Mouse (Mus musculus): Measurements from ENCODE around the gene Iqschfp. TPM values are rescaled to one million over a fixed set of nuclear protein-coding genes. Genes with fewer than 3 reads are reported as not detected.
A peak's percentile ranks its signal among the peaks of the same experiment; 100 is the strongest.

Iqschfp gene
- polyA plus RNA-seq, 1 experiment: 1.1 TPM

DNA sequence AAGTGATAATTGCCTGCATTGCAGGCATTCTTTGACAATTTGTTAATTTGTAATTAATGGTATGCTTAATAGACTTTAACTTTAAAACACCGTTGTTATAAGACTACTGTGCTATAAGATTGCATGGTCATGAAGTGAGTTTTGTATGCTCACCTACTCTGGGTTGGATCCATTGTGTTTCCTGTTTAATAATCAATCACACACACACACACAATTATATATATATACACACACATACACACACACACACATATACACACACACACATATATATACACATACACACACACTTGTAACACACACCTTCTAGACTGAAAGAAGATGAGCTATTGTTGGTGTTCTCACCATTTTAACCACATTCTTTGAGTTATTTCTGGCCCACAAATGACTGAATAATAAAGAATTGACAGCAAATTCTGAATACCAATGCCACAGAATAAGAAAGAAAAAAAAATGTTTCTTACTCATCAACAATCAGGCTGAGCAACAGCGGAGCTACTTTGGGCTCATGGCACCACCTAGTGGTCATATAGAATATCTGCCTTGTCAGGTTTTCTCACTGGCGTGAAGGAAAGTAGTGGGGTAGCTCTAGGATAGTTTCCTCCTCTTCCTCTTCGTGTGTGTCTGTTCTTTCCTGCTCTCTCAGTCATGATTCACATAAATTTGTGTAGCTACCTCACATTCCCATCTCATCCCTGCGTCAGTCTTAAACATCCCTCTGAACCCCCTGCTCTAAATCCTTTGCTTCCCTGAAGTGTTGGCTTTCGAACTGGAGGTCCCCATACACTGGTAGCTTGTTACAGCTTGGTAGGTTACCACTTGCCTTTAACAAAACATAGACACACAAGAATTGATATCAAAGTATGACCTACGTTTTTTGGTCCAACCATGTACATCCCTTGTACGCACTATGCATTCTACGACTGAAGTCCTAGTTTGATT lies 153.7 kb downstream of the Iqschfp start:
- Histone ChIP-seq H3K36me3 (ENCODE audit: control insufficient read depth, insufficient read depth, low read length) (no peaks in the 10 kb centered on the region), H3K4me3 (ENCODE audit: control insufficient read depth, low read depth, low read length) (peak overlapping the region; percentile 46; the same call in 1 of the 2 replicates), H3K4me1 (ENCODE audit: control insufficient read depth, insufficient read depth, low read length) (no peaks in the 10 kb centered on the region; the same call in 1 of the 2 replicates), H3K27me3 (ENCODE audit: control insufficient read depth, insufficient read depth, low read length) (no peaks in the 10 kb centered on the region), H3K27ac (ENCODE audit: control insufficient read depth, insufficient read depth, low read depth, low read length) (no peak overlapping the region)
- TF ChIP-seq CTCF (IDR thresholded peaks at IDR 0.05; ENCODE audit: control insufficient read depth, insufficient read depth, insufficient replicate concordance, low read depth, low read length) (no peak), POLR2A (IDR thresholded peaks at IDR 0.05; ENCODE audit: control insufficient read depth, low read depth, low read length) (no peak)

GRCm38 (mm10) chr3:68053538-68053937 lies 161.5 kb downstream of the Iqschfp start:
- Histone ChIP-seq H3K4me3 (ENCODE audit: control insufficient read depth, low read depth, low read length) (no peak overlapping the region), H3K27ac (ENCODE audit: control insufficient read depth, insufficient read depth, low read depth, low read length) (no peak overlapping the region), H3K27me3 (ENCODE audit: control insufficient read depth, insufficient read depth, low read length) (no peaks in the 10 kb centered on the region), H3K4me1 (ENCODE audit: control insufficient read depth, insufficient read depth, low read length) (peaks cover 2% of the 10 kb centered on the region), H3K36me3 (ENCODE audit: control insufficient read depth, insufficient read depth, low read length) (no peaks in the 10 kb centered on the region)
- TF ChIP-seq POLR2A (IDR thresholded peaks at IDR 0.05; ENCODE audit: control insufficient read depth, low read depth, low read length): no peak
- no peak for TF ChIP-seq CTCF (IDR thresholded peaks at IDR 0.05; ENCODE audit: control insufficient read depth, insufficient read depth, insufficient replicate concordance, low read depth, low read length)

DNA sequence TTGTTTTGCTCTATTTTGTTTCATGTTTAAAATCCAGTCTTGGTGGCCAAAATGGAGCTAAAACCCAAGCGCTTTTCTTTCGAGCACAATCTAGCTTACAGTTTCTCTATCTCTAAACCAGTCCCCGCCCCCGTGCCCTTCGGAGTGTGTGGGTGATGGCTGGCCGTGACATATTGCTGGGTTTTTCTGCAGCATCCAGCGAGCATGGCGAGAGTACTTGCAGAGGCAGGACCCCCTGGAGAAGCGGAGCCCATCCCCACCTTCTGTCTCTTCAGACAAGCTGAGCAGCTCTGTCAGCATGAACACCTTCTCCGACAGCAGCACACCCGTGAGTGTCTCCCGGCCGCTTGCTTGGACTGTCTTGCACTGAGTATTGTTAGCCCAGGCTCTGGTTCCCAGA lies 163.0 kb downstream of the Iqschfp start:
- H3K4me3 ChIP-seq (ENCODE audit: control insufficient read depth, low read depth, low read length): peak overlapping the region; percentile 33
- no peak overlapping the region for H3K27ac ChIP-seq (ENCODE audit: control insufficient read depth, insufficient read depth, low read depth, low read length)
- H3K4me1 ChIP-seq (ENCODE audit: control insufficient read depth, insufficient read depth, low read length): peaks cover 2% of the 10 kb centered on the region
- H3K36me3 ChIP-seq (ENCODE audit: control insufficient read depth, insufficient read depth, low read length): no peaks in the 10 kb centered on the region
- no peaks in the 10 kb centered on the region for H3K27me3 ChIP-seq (ENCODE audit: control insufficient read depth, insufficient read depth, low read length)
- TF ChIP-seq CTCF (IDR thresholded peaks at IDR 0.05; ENCODE audit: control insufficient read depth, insufficient read depth, insufficient replicate concordance, low read depth, low read length): no peak
- TF ChIP-seq POLR2A (IDR thresholded peaks at IDR 0.05; ENCODE audit: control insufficient read depth, low read depth, low read length): no peak

GRCm38 (mm10) chr3:68056373-68057275 lies 164.6 kb downstream of the Iqschfp start:
- TF ChIP-seq CTCF (IDR thresholded peaks at IDR 0.05; ENCODE audit: control insufficient read depth, insufficient read depth, insufficient replicate concordance, low read depth, low read length): peak; percentile 55; the same call in 1 of the 2 replicates
- no peak for TF ChIP-seq POLR2A (IDR thresholded peaks at IDR 0.05; ENCODE audit: control insufficient read depth, low read depth, low read length)
- H3K4me3 ChIP-seq (ENCODE audit: control insufficient read depth, low read depth, low read length): peak overlapping the region; percentile 53
- no peak overlapping the region for H3K27ac ChIP-seq (ENCODE audit: control insufficient read depth, insufficient read depth, low read depth, low read length)
- no peaks in the 10 kb centered on the region for H3K27me3 ChIP-seq (ENCODE audit: control insufficient read depth, insufficient read depth, low read length)
- no peaks in the 10 kb centered on the region for H3K36me3 ChIP-seq (ENCODE audit: control insufficient read depth, insufficient read depth, low read length)
- H3K4me1 ChIP-seq (ENCODE audit: control insufficient read depth, insufficient read depth, low read length): peaks cover 2% of the 10 kb centered on the region

- Histone ChIP-seq H3K27me3 (ENCODE audit: control insufficient read depth, insufficient read depth, low read length) (no peaks in the 10 kb centered on the region), H3K4me1 (ENCODE audit: control insufficient read depth, insufficient read depth, low read length) (peaks cover 2% of the 10 kb centered on the region), H3K27ac (ENCODE audit: control insufficient read depth, insufficient read depth, low read depth, low read length) (no peak overlapping the region), H3K36me3 (ENCODE audit: control insufficient read depth, insufficient read depth, low read length) (no peaks in the 10 kb centered on the region), H3K4me3 (ENCODE audit: control insufficient read depth, low read depth, low read length) (no peak overlapping the region)
- no peak for TF ChIP-seq POLR2A (IDR thresholded peaks at IDR 0.05; ENCODE audit: control insufficient read depth, low read depth, low read length)
- no peak for TF ChIP-seq CTCF (IDR thresholded peaks at IDR 0.05; ENCODE audit: control insufficient read depth, insufficient read depth, insufficient replicate concordance, low read depth, low read length)
These were observed 167.2 kb downstream of the Iqschfp start for GRCm38 (mm10) chr3:68059162-68059800.

DNA sequence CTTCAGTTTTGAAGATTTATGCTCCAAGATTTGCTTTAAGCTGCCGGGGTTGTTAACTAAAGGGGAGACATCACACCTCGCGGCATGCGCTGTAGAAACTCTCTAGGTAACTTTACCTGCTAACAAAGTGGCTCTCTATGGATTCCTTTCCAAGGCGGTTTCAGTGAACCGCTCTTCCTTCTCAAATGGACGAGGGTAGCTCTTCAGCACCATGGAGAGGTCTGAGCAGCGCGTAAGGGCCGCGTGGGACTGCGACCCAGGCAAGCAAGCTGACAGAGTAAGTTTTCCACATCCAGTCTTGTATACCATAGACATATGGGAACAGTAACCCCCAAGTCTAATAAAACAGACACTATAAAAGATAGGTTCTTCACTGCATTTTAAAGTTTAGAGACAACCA lies 172.7 kb downstream of the Iqschfp start, which contains the start of gene Schip1:
Gene Schip1, plus strand, starts transcription at position 72 of the 400 bp plus-strand sequence.
- Histone ChIP-seq H3K27me3 (ENCODE audit: control insufficient read depth, insufficient read depth, low read length) (no peaks in the 10 kb centered on the region), H3K36me3 (ENCODE audit: control insufficient read depth, insufficient read depth, low read length) (no peaks in the 10 kb centered on the region), H3K4me3 (ENCODE audit: control insufficient read depth, low read depth, low read length) (no peak within 1 kb of the TSS), H3K4me1 (ENCODE audit: control insufficient read depth, insufficient read depth, low read length) (no peaks in the 10 kb centered on the region), H3K27ac (ENCODE audit: control insufficient read depth, insufficient read depth, low read depth, low read length) (no peak within 1 kb of the TSS)
- TF ChIP-seq CTCF (IDR thresholded peaks at IDR 0.05; ENCODE audit: control insufficient read depth, insufficient read depth, insufficient replicate concordance, low read depth, low read length): no peak
- TF ChIP-seq POLR2A (IDR thresholded peaks at IDR 0.05; ENCODE audit: control insufficient read depth, low read depth, low read length): no peak
